15 mouse cellular contexts compared by ENCODE assay signal in genomic region chr2:180410432-180410831, GRCm38 (mm10). TPM values are rescaled to one million over a fixed set of nuclear protein-coding genes. Genes with fewer than 3 reads are reported as not detected.
DNase-seq lines count a peak whose midpoint lies in the region; ATAC-seq lines count a peak whose summit lies in the region.
"Had no signal": no experiment of that assay in that cellular context is flagged by ENCODE, and none has a peak within 500 bp of the region (broad histone marks: within the 10 kb centered on the region; RNA-seq: fewer than 3 reads in every experiment).

No protein-coding gene starts in this region.

- H3K9me3 ChIP-seq in hindbrain, embryonic 12.5 days (replicated peaks), result no peaks in the 10 kb centered on the region
- no peaks in the 10 kb centered on the region for H3K9me3 ChIP-seq in hindbrain, embryonic 10.5 days
- H3K9me3 ChIP-seq in neural tube, embryonic 14.5 days (ENCODE audit: control insufficient read depth, low read length), result no peaks in the 10 kb centered on the region
- no peaks in the 10 kb centered on the region for H3K9me3 ChIP-seq in intestine, embryonic 16.5 days (ENCODE audit: control insufficient read depth, low read length)
- H3K9me3 ChIP-seq: heart, embryonic 13.5 days; intestine, embryonic 15.5 days; limb, embryonic 13.5 days; liver, embryonic 13.5 days; midbrain, embryonic 13.5 days had no signal

- peak; percentile 59 to 80 for DNase-seq in cerebellum, postnatal 14 days
- no peak for DNase-seq in cerebellum, adult 11 months
- no peak for DNase-seq in hindbrain, embryonic 10.5 days (ENCODE audit: low spot score)
- DNase-seq in MN1 (ENCODE audit: low spot score), result peak; percentile 89
- DNase-seq: cerebellum, adult 11-12 months; liver, embryonic 13.5 days had no signal

- peaks cover 5% of the 10 kb centered on the region for H3K4me1 ChIP-seq in hindbrain, embryonic 12.5 days
- peaks cover 11% of the 10 kb centered on the region for H3K4me1 ChIP-seq in hindbrain, embryonic 10.5 days (replicated peaks)
- H3K4me1 ChIP-seq in neural tube, embryonic 14.5 days (ENCODE audit: control insufficient read depth, insufficient read depth, low read length), result no peaks in the 10 kb centered on the region
- H3K4me1 ChIP-seq in intestine, embryonic 16.5 days (ENCODE audit: control insufficient read depth, insufficient read depth, low read length), result no peaks in the 10 kb centered on the region
- H3K4me1 ChIP-seq: heart, embryonic 13.5 days; intestine, embryonic 15.5 days; limb, embryonic 13.5 days; liver, embryonic 13.5 days had no signal

- no peak overlapping the region for H3K9ac ChIP-seq in hindbrain, embryonic 12.5 days
- no peak overlapping the region for H3K9ac ChIP-seq in neural tube, embryonic 14.5 days (replicated peaks; ENCODE audit: low read depth, low read length)
- no peak overlapping the region for H3K9ac ChIP-seq in intestine, embryonic 16.5 days (ENCODE audit: low read depth, low read length)
- H3K9ac ChIP-seq: heart, embryonic 13.5 days; intestine, embryonic 15.5 days; limb, embryonic 13.5 days; liver, embryonic 13.5 days; midbrain, embryonic 13.5 days had no signal

- H3K27ac ChIP-seq in hindbrain, embryonic 12.5 days, result no peak overlapping the region
- no peak overlapping the region for H3K27ac ChIP-seq in hindbrain, embryonic 10.5 days
- H3K27ac ChIP-seq in neural tube, embryonic 14.5 days (ENCODE audit: low read depth, low read length), result no peak overlapping the region
- H3K27ac ChIP-seq in intestine, embryonic 16.5 days (ENCODE audit: low read length), result no peak overlapping the region
- H3K27ac ChIP-seq: heart, embryonic 13.5 days; intestine, embryonic 15.5 days; limb, embryonic 13.5 days; liver, embryonic 13.5 days; midbrain, embryonic 13.5 days had no signal

- no peak overlapping the region for H3K4me3 ChIP-seq in hindbrain, embryonic 12.5 days
- no peak overlapping the region for H3K4me3 ChIP-seq in hindbrain, embryonic 10.5 days
- no peak overlapping the region for H3K4me3 ChIP-seq in neural tube, embryonic 14.5 days (ENCODE audit: low read depth, low read length)
- H3K4me3 ChIP-seq in intestine, embryonic 16.5 days (ENCODE audit: low read length), result no peak overlapping the region
- H3K4me3 ChIP-seq: heart, embryonic 13.5 days; intestine, embryonic 15.5 days; limb, embryonic 13.5 days; liver, embryonic 13.5 days; midbrain, embryonic 13.5 days had no signal

- no peak overlapping the region for H3K4me2 ChIP-seq in hindbrain, embryonic 12.5 days (replicated peaks)
- no peak overlapping the region for H3K4me2 ChIP-seq in neural tube, embryonic 14.5 days (ENCODE audit: low read depth, low read length)
- no peak overlapping the region for H3K4me2 ChIP-seq in intestine, embryonic 16.5 days (ENCODE audit: low read depth, low read length)
- H3K4me2 ChIP-seq: heart, embryonic 13.5 days; intestine, embryonic 15.5 days; limb, embryonic 13.5 days; liver, embryonic 13.5 days; midbrain, embryonic 13.5 days had no signal

- H3K27me3 ChIP-seq in hindbrain, embryonic 12.5 days, result peaks cover 6% of the 10 kb centered on the region
- no peaks in the 10 kb centered on the region for H3K27me3 ChIP-seq in hindbrain, embryonic 10.5 days (ENCODE audit: insufficient read depth, poor library complexity, severe bottlenecking)
- H3K27me3 ChIP-seq in neural tube, embryonic 14.5 days (ENCODE audit: control insufficient read depth, insufficient read depth, low read length), result no peaks in the 10 kb centered on the region
- H3K27me3 ChIP-seq in intestine, embryonic 16.5 days (replicated peaks; ENCODE audit: control insufficient read depth, insufficient read depth, low read length), result no peaks in the 10 kb centered on the region
- H3K27me3 ChIP-seq: heart, embryonic 13.5 days; intestine, embryonic 15.5 days; limb, embryonic 13.5 days; liver, embryonic 13.5 days; midbrain, embryonic 13.5 days had no signal

- 63% methylated on average over 8 of the region's 8 CpGs for whole genome bisulfite sequencing in hindbrain, embryonic 12.5 days
- WGBS in hindbrain, embryonic 10.5 days, result 64% methylated on average over 8 of the region's 8 CpGs
- WGBS in neural tube, embryonic 14.5 days, result 49% methylated on average over 8 of the region's 8 CpGs
- 68% methylated on average over 8 of the region's 8 CpGs for WGBS in intestine, embryonic 16.5 days

- ATAC-seq in hindbrain, embryonic 12.5 days (ENCODE audit: low FRiP score), result peak; percentile 56
- peak; percentile 73 for ATAC-seq in neural tube, embryonic 14.5 days (ENCODE audit: low read depth)
- ATAC-seq in intestine, embryonic 16.5 days, result no peak
- ATAC-seq: activated CD4-positive, CD25-positive, alpha-beta regulatory T cell, adult 4 months; CD4-positive, CD25-positive, alpha-beta regulatory T cell, adult 4 months; intestine, embryonic 15.5 days; midbrain, embryonic 13.5 days had no signal

- no peaks in the 10 kb centered on the region for H3K36me3 ChIP-seq in hindbrain, embryonic 12.5 days
- no peaks in the 10 kb centered on the region for H3K36me3 ChIP-seq in hindbrain, embryonic 10.5 days
- H3K36me3 ChIP-seq in neural tube, embryonic 14.5 days (ENCODE audit: control insufficient read depth, insufficient read depth, low read length), result no peaks in the 10 kb centered on the region
- H3K36me3 ChIP-seq in intestine, embryonic 16.5 days (ENCODE audit: control insufficient read depth, insufficient read depth, low read length), result no peaks in the 10 kb centered on the region
- H3K36me3 ChIP-seq: heart, embryonic 13.5 days; intestine, embryonic 15.5 days; limb, embryonic 13.5 days; liver, embryonic 13.5 days; midbrain, embryonic 13.5 days had no signal

RNA-seq across cellular contexts. Expression of gene Slco4a1, which starts 45.6 kb away (rescaled TPM):
- 3.2 and 3.4 TPM in 2 replicates for polyA plus RNA-seq in hindbrain, embryonic 12.5 days (2016; fragmentation: Nextera tagmentation; extraction: Ambion mirVana)
- polyA plus RNA-seq in hindbrain, embryonic 10.5 days (2016; fragmentation: Nextera tagmentation; extraction: Ambion mirVana), result 7.6 and 8.7 TPM in 2 replicates
- polyA plus RNA-seq in neural tube, embryonic 14.5 days (2014; fragmentation: Nextera tagmentation; extraction: Ambion mirVana), result 2.0 and 2.4 TPM in 2 replicates
- polyA plus RNA-seq in intestine, embryonic 16.5 days (2015; fragmentation: Nextera tagmentation; extraction: Ambion mirVana), result 2.2 TPM in 2 replicates

Comparison
In these comparisons a context has a peak if more than half of its experiments do, and no peak if none do; other contexts are left out.
1. DNase-seq: peak in cerebellum, postnatal 14 days (2 of 2) and MN1 (single experiment); none in cerebellum, adult 11 months (single experiment) and hindbrain, embryonic 10.5 days (single experiment).